Mouse (Mus musculus): ENCODE measurements around the gene 4632433K11Rik. TPM values are rescaled to one million over a fixed set of nuclear protein-coding genes. Genes with fewer than 3 reads are reported as not detected.

Gene 4632433K11Rik
- polyA plus RNA-seq, 1 experiment from 2014 or later: not detected

Other genes starting within 250 kb of the 4632433K11Rik start
- gene Tmem238, start 244.5 kb upstream of the 4632433K11Rik start, polyA plus RNA-seq (2016; fragmentation: Nextera tagmentation; extraction: Ambion mirVana): 3.9 and 4.4 TPM in 2 replicates
- gene Rpl28, start 241.2 kb upstream of the 4632433K11Rik start, polyA plus RNA-seq (2016; fragmentation: Nextera tagmentation; extraction: Ambion mirVana): 374 and 397 TPM in 2 replicates
- 399 and 408 TPM in 2 replicates for gene Ube2s, start 221.5 kb upstream of the 4632433K11Rik start, polyA plus RNA-seq (2016; fragmentation: Nextera tagmentation; extraction: Ambion mirVana)
- 0.47 and 0.79 TPM in 2 replicates for gene Shisa7, start 189.4 kb upstream of the 4632433K11Rik start, polyA plus RNA-seq (2016; fragmentation: Nextera tagmentation; extraction: Ambion mirVana)
- 2.6 and 2.9 TPM in 2 replicates for gene Isoc2b, start 163.9 kb upstream of the 4632433K11Rik start, polyA plus RNA-seq (2016; fragmentation: Nextera tagmentation; extraction: Ambion mirVana)
- gene Isoc2a, start 157.0 kb upstream of the 4632433K11Rik start, polyA plus RNA-seq (2016; fragmentation: Nextera tagmentation; extraction: Ambion mirVana): 0.73 and 1.0 TPM in 2 replicates
- 0.12 and 0.22 TPM in 2 replicates for gene Gm36210, start 127.6 kb upstream of the 4632433K11Rik start, polyA plus RNA-seq (2016; fragmentation: Nextera tagmentation; extraction: Ambion mirVana)
- 4.1 and 4.2 TPM in 2 replicates for gene Zfp628, start 118.9 kb upstream of the 4632433K11Rik start, polyA plus RNA-seq (2016; fragmentation: Nextera tagmentation; extraction: Ambion mirVana)
- 8.1 and 8.3 TPM in 2 replicates for gene Nat14, start 112.1 kb upstream of the 4632433K11Rik start, polyA plus RNA-seq (2016; fragmentation: Nextera tagmentation; extraction: Ambion mirVana)
- gene Ssc5d, start 108.3 kb upstream of the 4632433K11Rik start, polyA plus RNA-seq (2016; fragmentation: Nextera tagmentation; extraction: Ambion mirVana): 1.2 and 1.3 TPM in 2 replicates
- 0.11 TPM in 1 of 2 replicates, not detected in the other for gene Sbk2, start 69.7 kb upstream of the 4632433K11Rik start, polyA plus RNA-seq (2016; fragmentation: Nextera tagmentation; extraction: Ambion mirVana)
- gene Sbk3, start 63.0 kb upstream of the 4632433K11Rik start, polyA plus RNA-seq (2016; fragmentation: Nextera tagmentation; extraction: Ambion mirVana): 0.10 TPM in 1 of 2 replicates, not detected in the other
- 27.3 and 28.7 TPM in 2 replicates for gene Zfp579, start 38.0 kb upstream of the 4632433K11Rik start, polyA plus RNA-seq (2016; fragmentation: Nextera tagmentation; extraction: Ambion mirVana)
- gene Zfp524, start 19.7 kb upstream of the 4632433K11Rik start, polyA plus RNA-seq (2016; fragmentation: Nextera tagmentation; extraction: Ambion mirVana): 8.4 and 9.4 TPM in 2 replicates
- gene Fiz1, start 19.4 kb upstream of the 4632433K11Rik start, polyA plus RNA-seq (2016; fragmentation: Nextera tagmentation; extraction: Ambion mirVana): 54.0 and 54.1 TPM in 2 replicates
- 1.0 and 1.1 TPM in 2 replicates for gene Gm44973, start 18.6 kb upstream of the 4632433K11Rik start, polyA plus RNA-seq (2016; fragmentation: Nextera tagmentation; extraction: Ambion mirVana)
- 5.1 and 5.7 TPM in 2 replicates for gene Zfp865, start 13.7 kb upstream of the 4632433K11Rik start, polyA plus RNA-seq (2016; fragmentation: Nextera tagmentation; extraction: Ambion mirVana)
- 4.7 and 6.6 TPM in 2 replicates for gene Ccdc106, start 13.6 kb upstream of the 4632433K11Rik start, polyA plus RNA-seq (2016; fragmentation: Nextera tagmentation; extraction: Ambion mirVana)
- 3.0 and 3.8 TPM in 2 replicates for gene Zfp784, start 4.3 kb downstream of the 4632433K11Rik start, polyA plus RNA-seq (2016; fragmentation: Nextera tagmentation; extraction: Ambion mirVana)
- gene Zfp580, start 17.4 kb downstream of the 4632433K11Rik start, polyA plus RNA-seq (2016; fragmentation: Nextera tagmentation; extraction: Ambion mirVana): 38.0 and 38.8 TPM in 2 replicates
- 181 and 196 TPM in 2 replicates for gene U2af2, start 28.0 kb downstream of the 4632433K11Rik start, polyA plus RNA-seq (2016; fragmentation: Nextera tagmentation; extraction: Ambion mirVana)
- gene Epn1, start 46.1 kb downstream of the 4632433K11Rik start, polyA plus RNA-seq (2016; fragmentation: Nextera tagmentation; extraction: Ambion mirVana): 53.5 and 54.6 TPM in 2 replicates
- not detected in 2 replicates for gene Rfpl4, start 82.8 kb downstream of the 4632433K11Rik start, polyA plus RNA-seq (2016; fragmentation: Nextera tagmentation; extraction: Ambion mirVana)
- 0.24 TPM in 1 of 2 replicates, not detected in the other for gene Rasl2-9, start 91.8 kb downstream of the 4632433K11Rik start, polyA plus RNA-seq (2016; fragmentation: Nextera tagmentation; extraction: Ambion mirVana)
- 0.01 TPM in 1 of 2 replicates, not detected in the other for gene Vmn1r55, start 115.6 kb downstream of the 4632433K11Rik start, polyA plus RNA-seq (2016; fragmentation: Nextera tagmentation; extraction: Ambion mirVana)
- not detected in 2 replicates for gene Vmn1r56, start 162.6 kb downstream of the 4632433K11Rik start, polyA plus RNA-seq (2016; fragmentation: Nextera tagmentation; extraction: Ambion mirVana)
- gene Vmn1r57, start 184.4 kb downstream of the 4632433K11Rik start, polyA plus RNA-seq (2016; fragmentation: Nextera tagmentation; extraction: Ambion mirVana): not detected in 2 replicates

Measured in forebrain, embryonic 10.5 days (tissue).